19 mouse cellular contexts compared by ENCODE assay signal in the genomic region with DNA sequence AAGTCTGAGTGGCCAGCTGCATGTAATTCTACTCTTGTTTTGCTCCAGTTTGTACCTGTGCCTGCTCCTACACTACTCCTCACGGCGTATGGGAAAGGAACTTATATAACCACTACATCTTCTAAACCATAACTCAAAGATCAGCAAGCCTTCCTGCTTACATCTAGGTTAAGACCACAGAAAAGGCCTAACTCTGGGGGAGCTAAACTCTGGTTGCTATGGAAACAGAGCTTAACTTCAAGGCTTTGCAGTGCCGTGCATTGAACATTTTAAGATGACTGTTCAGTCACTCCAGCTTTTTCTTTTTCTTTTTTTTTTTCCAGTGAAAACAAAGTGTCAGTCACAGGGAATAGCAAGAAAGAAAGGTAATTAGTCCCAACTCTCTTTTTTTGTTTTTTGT.
A peak's percentile ranks its signal among the peaks of the same experiment; 100 is the strongest.
DNase-seq lines count a peak whose midpoint lies in the region; ATAC-seq and TF ChIP-seq lines count a peak whose summit lies in the region.
"Had no signal": no experiment of that assay in that cellular context is flagged by ENCODE, and none has a peak within 500 bp of the region (broad histone marks: within the 10 kb centered on the region; RNA-seq: fewer than 3 reads in every experiment).

No protein-coding gene starts in this region.

- ATAC-seq in embryonic facial prominence, embryonic 11.5 days (replicated peaks; ENCODE audit: insufficient number of reproducible peaks, low FRiP score, low TSS enrichment, low read depth): no peak
- ATAC-seq in lung, embryonic 14.5 days (ENCODE audit: insufficient read depth): no peak
- ATAC-seq in hindbrain, postnatal 0 days: no peak
- ATAC-seq in midbrain, postnatal 0 days (ENCODE audit: low FRiP score): peak; percentile 72
- ATAC-seq: liver, postnatal 0 days had no signal

- H3K36me3 ChIP-seq in embryonic facial prominence, embryonic 11.5 days (replicated peaks; ENCODE audit: control insufficient read depth, insufficient read depth, low read depth, low read length): no peaks in the 10 kb centered on the region
- no peaks in the 10 kb centered on the region for H3K36me3 ChIP-seq in embryonic facial prominence, embryonic 10.5 days (replicated peaks)
- no peaks in the 10 kb centered on the region for H3K36me3 ChIP-seq in lung, embryonic 14.5 days (ENCODE audit: insufficient read depth)
- H3K36me3 ChIP-seq in hindbrain, postnatal 0 days (ENCODE audit: insufficient read depth, low read length): no peaks in the 10 kb centered on the region
- no peaks in the 10 kb centered on the region for H3K36me3 ChIP-seq in midbrain, postnatal 0 days (ENCODE audit: insufficient read depth, low read length)
- H3K36me3 ChIP-seq: embryonic facial prominence, embryonic 15.5 days had no signal

- H3K9ac ChIP-seq in embryonic facial prominence, embryonic 11.5 days (replicated peaks; ENCODE audit: low read length): no peak overlapping the region
- no peak overlapping the region for H3K9ac ChIP-seq in lung, embryonic 14.5 days
- H3K9ac ChIP-seq in hindbrain, postnatal 0 days (replicated peaks; ENCODE audit: low read length): no peak overlapping the region
- H3K9ac ChIP-seq in midbrain, postnatal 0 days (replicated peaks; ENCODE audit: low read length, poor library complexity, severe bottlenecking): no peak overlapping the region
- H3K9ac ChIP-seq: embryonic facial prominence, embryonic 15.5 days; liver, postnatal 0 days had no signal

- H3K4me2 ChIP-seq in embryonic facial prominence, embryonic 11.5 days (ENCODE audit: low read depth, low read length): no peak overlapping the region
- no peak overlapping the region for H3K4me2 ChIP-seq in lung, embryonic 14.5 days
- no peak overlapping the region for H3K4me2 ChIP-seq in hindbrain, postnatal 0 days (ENCODE audit: low read depth, low read length)
- H3K4me2 ChIP-seq in midbrain, postnatal 0 days (ENCODE audit: low read depth, low read length, poor library complexity, severe bottlenecking): no peak overlapping the region
- H3K4me2 ChIP-seq: embryonic facial prominence, embryonic 15.5 days had no signal

- no peak for TF ChIP-seq CTCF in lung, embryonic 14.5 days (IDR thresholded peaks at IDR 0.05; ENCODE audit: low read depth)
- TF ChIP-seq CTCF in hindbrain, postnatal 0 days (IDR thresholded peaks at IDR 0.05; ENCODE audit: low read depth): no peak
- no peak for TF ChIP-seq CTCF in midbrain, postnatal 0 days (IDR thresholded peaks at IDR 0.05)

- no peaks in the 10 kb centered on the region for H3K27me3 ChIP-seq in embryonic facial prominence, embryonic 11.5 days (ENCODE audit: control insufficient read depth, insufficient read depth, low read length)
- no peaks in the 10 kb centered on the region for H3K27me3 ChIP-seq in embryonic facial prominence, embryonic 10.5 days (replicated peaks; ENCODE audit: low read depth, poor library complexity, severe bottlenecking)
- no peaks in the 10 kb centered on the region for H3K27me3 ChIP-seq in lung, embryonic 14.5 days (ENCODE audit: insufficient read depth, low read length)
- no peaks in the 10 kb centered on the region for H3K27me3 ChIP-seq in hindbrain, postnatal 0 days (ENCODE audit: insufficient read depth, low read length)
- H3K27me3 ChIP-seq in midbrain, postnatal 0 days (ENCODE audit: insufficient read depth, low read length): no peaks in the 10 kb centered on the region
- H3K27me3 ChIP-seq: embryonic facial prominence, embryonic 15.5 days had no signal

- no peaks in the 10 kb centered on the region for H3K4me1 ChIP-seq in embryonic facial prominence, embryonic 11.5 days (ENCODE audit: control insufficient read depth, insufficient read depth, low read length)
- no peaks in the 10 kb centered on the region for H3K4me1 ChIP-seq in embryonic facial prominence, embryonic 10.5 days
- H3K4me1 ChIP-seq in lung, embryonic 14.5 days (ENCODE audit: insufficient read depth): no peaks in the 10 kb centered on the region
- no peaks in the 10 kb centered on the region for H3K4me1 ChIP-seq in hindbrain, postnatal 0 days (ENCODE audit: insufficient read depth, low read length)
- no peaks in the 10 kb centered on the region for H3K4me1 ChIP-seq in midbrain, postnatal 0 days (ENCODE audit: insufficient read depth, low read length)
- H3K4me1 ChIP-seq: embryonic facial prominence, embryonic 15.5 days had no signal

- no peaks in the 10 kb centered on the region for H3K9me3 ChIP-seq in embryonic facial prominence, embryonic 11.5 days (replicated peaks; ENCODE audit: control insufficient read depth, low read length)
- H3K9me3 ChIP-seq in embryonic facial prominence, embryonic 10.5 days: no peaks in the 10 kb centered on the region
- H3K9me3 ChIP-seq in lung, embryonic 14.5 days (ENCODE audit: low read depth, low read length): no peaks in the 10 kb centered on the region
- no peaks in the 10 kb centered on the region for H3K9me3 ChIP-seq in hindbrain, postnatal 0 days (ENCODE audit: low read length)
- H3K9me3 ChIP-seq in midbrain, postnatal 0 days (ENCODE audit: low read length): no peaks in the 10 kb centered on the region
- H3K9me3 ChIP-seq: embryonic facial prominence, embryonic 15.5 days had no signal

- peak; percentile 17 for DNase-seq in embryonic facial prominence, embryonic 11.5 days (ENCODE audit: low spot score)
- no peak for DNase-seq in embryonic facial prominence, embryonic 10.5 days (ENCODE audit: low spot score)
- DNase-seq in lung, embryonic 14.5 days: peak; percentile 2
- no peak for DNase-seq in lung, adult 18-20 months
- peak; percentile 76 for DNase-seq in hindbrain, postnatal 0 days (ENCODE audit: low spot score)
- peak; percentile 64 for DNase-seq in midbrain, postnatal 0 days (ENCODE audit: low spot score)
- DNase-seq in adrenal gland, adult 2 months: no peak
- no peak for DNase-seq in kidney, postnatal 10 days
- DNase-seq: cerebellum, adult 11-12 months; cerebellum, postnatal 25 days; gastrocnemius, postnatal 14 days; heart, adult 2 months; kidney, adult 9 months; kidney, postnatal 4 days; liver, postnatal 0 days; lung, postnatal 36 days; right cerebral cortex, postnatal 25 days; thymus, postnatal 36 days had no signal

- no peak overlapping the region for H3K4me3 ChIP-seq in embryonic facial prominence, embryonic 11.5 days (ENCODE audit: low read depth, low read length)
- no peak overlapping the region for H3K4me3 ChIP-seq in embryonic facial prominence, embryonic 10.5 days
- no peak overlapping the region for H3K4me3 ChIP-seq in lung, embryonic 14.5 days (ENCODE audit: low read depth, low read length)
- H3K4me3 ChIP-seq in hindbrain, postnatal 0 days (ENCODE audit: low read length): no peak overlapping the region
- H3K4me3 ChIP-seq in midbrain, postnatal 0 days (ENCODE audit: low read depth, low read length): no peak overlapping the region
- H3K4me3 ChIP-seq: embryonic facial prominence, embryonic 15.5 days; heart, adult 2 months had no signal

- WGBS in embryonic facial prominence, embryonic 11.5 days: 71% methylated on average over 3 of the region's 3 CpGs
- 76% methylated on average over 3 of the region's 3 CpGs for WGBS in embryonic facial prominence, embryonic 10.5 days
- WGBS in lung, embryonic 14.5 days: 66% methylated on average over 3 of the region's 3 CpGs
- 57% methylated on average over 3 of the region's 3 CpGs for WGBS in hindbrain, postnatal 0 days
- WGBS in midbrain, postnatal 0 days: 43% methylated on average over 3 of the region's 3 CpGs

- no peak overlapping the region for H3K27ac ChIP-seq in embryonic facial prominence, embryonic 11.5 days (replicated peaks; ENCODE audit: low read depth, low read length)
- H3K27ac ChIP-seq in embryonic facial prominence, embryonic 10.5 days (replicated peaks): no peak overlapping the region
- no peak overlapping the region for H3K27ac ChIP-seq in lung, embryonic 14.5 days (ENCODE audit: low read depth)
- H3K27ac ChIP-seq in hindbrain, postnatal 0 days: no peak overlapping the region
- no peak overlapping the region for H3K27ac ChIP-seq in midbrain, postnatal 0 days (ENCODE audit: low read depth, low read length)
- H3K27ac ChIP-seq: embryonic facial prominence, embryonic 15.5 days; heart, adult 2 months had no signal

Comparison
In these comparisons a context has a peak if more than half of its experiments do, and no peak if none do; other contexts are left out.
1. DNase-seq: peak in embryonic facial prominence, embryonic 11.5 days (single experiment), lung, embryonic 14.5 days (single experiment), hindbrain, postnatal 0 days (single experiment) and midbrain, postnatal 0 days (single experiment); none in embryonic facial prominence, embryonic 10.5 days (single experiment), lung, adult 18-20 months (0 of 2), adrenal gland, adult 2 months (single experiment) and kidney, postnatal 10 days (single experiment).